Mouse (Mus musculus) kidney, postnatal 14 days (tissue): Measurements from ENCODE around the gene Gm17467.
"Not testable (repeated sequence)": the region's sequence is repeated elsewhere in the genome, so short reads cannot be mapped to it uniquely, and the experiment has no call there.

Source experiments
- DNase-seq: peaks from one replicate; pipeline ENCODE4 v3.0.0; 2022; ENCODE audit warnings: mixed read lengths

Gm17467 gene

DNA sequence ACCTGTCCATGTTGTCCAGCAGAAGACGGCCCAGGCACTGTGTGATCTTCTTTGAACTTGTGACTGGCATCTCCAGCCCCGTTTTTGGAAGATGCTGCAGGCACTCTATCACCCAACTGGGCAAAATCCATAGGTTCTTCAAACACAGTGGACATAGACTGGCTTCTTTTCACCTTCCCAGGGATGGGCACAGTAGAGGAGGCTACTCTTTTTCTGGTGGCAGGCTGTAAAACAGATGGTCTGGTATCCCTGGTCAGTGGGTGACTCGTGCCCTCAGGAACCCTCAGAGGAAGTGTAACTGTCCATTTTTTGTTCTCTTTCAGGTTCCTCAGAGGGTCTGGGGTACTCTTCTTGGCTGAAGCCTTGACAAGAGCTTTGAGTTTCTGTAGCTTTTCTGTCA is at the start of gene Gm17467:
Gm17467 (minus strand) TSS at position 101 of the 400 bp plus-strand sequence.
- not testable (repeated sequence) for DNase-seq
